Mouse (Mus musculus) midbrain, embryonic 16.5 days (tissue): ENCODE measurements around the gene Txn2. TPM values are rescaled to one million over a fixed set of nuclear protein-coding genes. Genes with fewer than 3 reads are reported as not detected.

Experiments used
- ATAC-seq: fragments of 200-750 bp; cut with Nextera tagmentation; 2 replicates; pipeline ENCODE4 v1.8.0; 2017; ENCODE audit warnings: moderate TSS enrichment
- H3K27ac ChIP-seq: fragments of 300-500 bp; sonication (generic); 2 replicates; pipeline ENCODE4 v1.5.1; 2014; ENCODE audit warnings: mild to moderate bottlenecking, low read length, mixed read lengths
- H3K27me3 ChIP-seq: fragments of 300-500 bp; sonication (generic); 2 replicates; pipeline ENCODE4 v1.6.1; 2014; ENCODE audit warnings: low read depth, low read length, mixed read lengths; ENCODE audit not compliant: control insufficient read depth, insufficient read depth
- H3K36me3 ChIP-seq: fragments of 300-500 bp; sonication (generic); 2 replicates; pipeline ENCODE4 v1.6.1; 2014; ENCODE audit warnings: mild to moderate bottlenecking, low read length, moderate library complexity, mixed read lengths; ENCODE audit not compliant: control insufficient read depth, insufficient read depth
- H3K4me1 ChIP-seq: fragments of 300-500 bp; sonication (generic); 2 replicates; pipeline ENCODE4 v1.6.1; 2014; ENCODE audit warnings: mild to moderate bottlenecking, low read length, mixed read lengths; ENCODE audit not compliant: control insufficient read depth, insufficient read depth
- H3K4me2 ChIP-seq: fragments of 300-500 bp; sonication (generic); 2 replicates; pipeline ENCODE4 v1.6.1; 2014; ENCODE audit warnings: mild to moderate bottlenecking, low read length, mixed read lengths
- H3K4me3 ChIP-seq: fragments of 300-500 bp; sonication (generic); 2 replicates; pipeline ENCODE4 v1.5.1; 2014; ENCODE audit warnings: low read depth, mild to moderate bottlenecking, low read length, moderate library complexity, mixed read lengths
- H3K9ac ChIP-seq: fragments of 300-500 bp; sonication (generic); 2 replicates; pipeline ENCODE4 v1.6.1; 2014; ENCODE audit warnings: low read depth, low read length, mixed read lengths
- H3K9me3 ChIP-seq: fragments of 300-500 bp; sonication (generic); replicated peaks from 2 replicates; pipeline ENCODE4 v1.6.1; 2014; ENCODE audit warnings: mild to moderate bottlenecking, low read length, mixed read lengths; ENCODE audit not compliant: control insufficient read depth, poor library complexity, severe bottlenecking
- WGBS: fragments of 180-500 bp; shearing (Covaris S2); extraction: QIAGEN DNeasy Blood & Tissue Kit; methylation state at CpG from one replicate; pipeline ENCODE4 v1.1.7; 2014; 5-methylcytosine and 5-hydroxymethylcytosine counted together
- polyA plus RNA-seq: library from polyadenylated mRNA; unstranded; fragments of >200 nt; fragmentation: Nextera tagmentation; extraction: Ambion mirVana; gene quantifications from 2 replicates; pipeline ENCODE4 v1.2.1, GENCODE M21; 2015

Txn2 gene
- polyA plus RNA-seq, 1 experiment from 2014 or later = 187 TPM

- Histone ChIP-seq H3K27me3 (no peaks in the 10 kb centered on the region), H3K4me1 (no peaks in the 10 kb centered on the region), H3K36me3 (no peaks in the 10 kb centered on the region), H3K9ac (no peak overlapping the region), H3K4me3 (no peak overlapping the region), H3K27ac (no peak overlapping the region), H3K4me2 (no peak overlapping the region), H3K9me3 (no peaks in the 10 kb centered on the region)
- WGBS = 91% methylated on average over 5 of the region's 5 CpGs
- ATAC-seq = no peak
Observed at GRCm38 (mm10) chr15:77880738-77881137, 48.1 kb downstream of the Txn2 start.

GRCm38 (mm10) chr15:77879756-77880155 is 49.0 kb downstream of the Txn2 start:
- no peaks in the 10 kb centered on the region for H3K36me3 ChIP-seq
- H3K4me2 ChIP-seq = no peak overlapping the region
- no peak overlapping the region for H3K9ac ChIP-seq
- no peak overlapping the region for H3K27ac ChIP-seq
- WGBS = 90% methylated on average over 3 of the region's 3 CpGs
- no peaks in the 10 kb centered on the region for H3K9me3 ChIP-seq
- H3K4me3 ChIP-seq = no peak overlapping the region
- no peaks in the 10 kb centered on the region for H3K27me3 ChIP-seq
- H3K4me1 ChIP-seq = no peaks in the 10 kb centered on the region
- ATAC-seq = no peak

- no peak overlapping the region for H3K4me3 ChIP-seq
- no peak for ATAC-seq
- no peak overlapping the region for H3K9ac ChIP-seq
- no peak overlapping the region for H3K27ac ChIP-seq
- no peaks in the 10 kb centered on the region for H3K4me1 ChIP-seq
- WGBS = 71% methylated on average over 2 of the region's 2 CpGs
- no peaks in the 10 kb centered on the region for H3K27me3 ChIP-seq
- no peaks in the 10 kb centered on the region for H3K36me3 ChIP-seq
- no peaks in the 10 kb centered on the region for H3K9me3 ChIP-seq
- no peak overlapping the region for H3K4me2 ChIP-seq
Observed at GRCm38 (mm10) chr15:77877209-77877608, 51.6 kb downstream of the Txn2 start.

- H3K27ac ChIP-seq = no peak overlapping the region
- H3K4me2 ChIP-seq = no peak overlapping the region
- WGBS = 82% methylated on average over 3 of the region's 3 CpGs
- H3K4me1 ChIP-seq = no peaks in the 10 kb centered on the region
- H3K9me3 ChIP-seq = no peaks in the 10 kb centered on the region
- H3K4me3 ChIP-seq = no peak overlapping the region
- ATAC-seq = no peak
- no peaks in the 10 kb centered on the region for H3K27me3 ChIP-seq
- no peaks in the 10 kb centered on the region for H3K36me3 ChIP-seq
- H3K9ac ChIP-seq = no peak overlapping the region
Observed at GRCm38 (mm10) chr15:77876716-77877115, 52.1 kb downstream of the Txn2 start.

- no peak overlapping the region for H3K4me3 ChIP-seq
- no peaks in the 10 kb centered on the region for H3K4me1 ChIP-seq
- WGBS = 93% methylated on average over 6 of the region's 6 CpGs
- H3K27ac ChIP-seq = no peak overlapping the region
- no peak overlapping the region for H3K9ac ChIP-seq
- no peaks in the 10 kb centered on the region for H3K36me3 ChIP-seq
- H3K27me3 ChIP-seq = no peaks in the 10 kb centered on the region
- H3K9me3 ChIP-seq = no peaks in the 10 kb centered on the region
- H3K4me2 ChIP-seq = no peak overlapping the region
- no peak for ATAC-seq
Observed at GRCm38 (mm10) chr15:77875953-77876352, 52.9 kb downstream of the Txn2 start.

- no peak overlapping the region for H3K27ac ChIP-seq
- H3K9ac ChIP-seq = no peak overlapping the region
- no peak for ATAC-seq
- no peaks in the 10 kb centered on the region for H3K4me1 ChIP-seq
- no peaks in the 10 kb centered on the region for H3K27me3 ChIP-seq
- 91% methylated on average over 9 of the region's 9 CpGs for WGBS
- H3K9me3 ChIP-seq = no peaks in the 10 kb centered on the region
- H3K4me2 ChIP-seq = no peak overlapping the region
- H3K36me3 ChIP-seq = no peaks in the 10 kb centered on the region
- no peak overlapping the region for H3K4me3 ChIP-seq
Observed at GRCm38 (mm10) chr15:77874807-77875206, 54.0 kb downstream of the Txn2 start.

- Histone ChIP-seq H3K27ac (no peak overlapping the region), H3K9me3 (no peaks in the 10 kb centered on the region), H3K27me3 (no peaks in the 10 kb centered on the region), H3K4me3 (no peak overlapping the region), H3K36me3 (no peaks in the 10 kb centered on the region), H3K9ac (no peak overlapping the region), H3K4me1 (no peaks in the 10 kb centered on the region), H3K4me2 (no peak overlapping the region)
- 65% methylated on average over 4 of the region's 4 CpGs for WGBS
- no peak for ATAC-seq
Observed at GRCm38 (mm10) chr15:77874310-77874709, 54.5 kb downstream of the Txn2 start.

- H3K27me3 ChIP-seq = no peaks in the 10 kb centered on the region
- no peak for ATAC-seq
- no peak overlapping the region for H3K4me2 ChIP-seq
- no peak overlapping the region for H3K27ac ChIP-seq
- H3K4me1 ChIP-seq = no peaks in the 10 kb centered on the region
- WGBS = 83% methylated on average over 2 of the region's 2 CpGs
- H3K9me3 ChIP-seq = no peaks in the 10 kb centered on the region
- no peak overlapping the region for H3K4me3 ChIP-seq
- no peak overlapping the region for H3K9ac ChIP-seq
- no peaks in the 10 kb centered on the region for H3K36me3 ChIP-seq
Observed at GRCm38 (mm10) chr15:77873564-77873963, 55.2 kb downstream of the Txn2 start.

- no peaks in the 10 kb centered on the region for H3K4me1 ChIP-seq
- H3K27me3 ChIP-seq = no peaks in the 10 kb centered on the region
- no peak overlapping the region for H3K4me2 ChIP-seq
- no peaks in the 10 kb centered on the region for H3K36me3 ChIP-seq
- no peak for ATAC-seq
- H3K27ac ChIP-seq = no peak overlapping the region
- WGBS = 87% methylated on average over 3 of the region's 3 CpGs
- H3K4me3 ChIP-seq = no peak overlapping the region
- H3K9ac ChIP-seq = no peak overlapping the region
- no peaks in the 10 kb centered on the region for H3K9me3 ChIP-seq
Observed at GRCm38 (mm10) chr15:77872996-77873395, 55.8 kb downstream of the Txn2 start.

GRCm38 (mm10) chr15:77868340-77868739 is 60.5 kb downstream of the Txn2 start:
- no peaks in the 10 kb centered on the region for H3K36me3 ChIP-seq
- no peak overlapping the region for H3K27ac ChIP-seq
- no peak overlapping the region for H3K9ac ChIP-seq
- H3K4me3 ChIP-seq = no peak overlapping the region
- no peak for ATAC-seq
- WGBS = 90% methylated on average over 5 of the region's 5 CpGs
- no peak overlapping the region for H3K4me2 ChIP-seq
- no peaks in the 10 kb centered on the region for H3K4me1 ChIP-seq
- H3K27me3 ChIP-seq = no peaks in the 10 kb centered on the region
- no peaks in the 10 kb centered on the region for H3K9me3 ChIP-seq
